Mouse (Mus musculus) liver, adult 2 months (tissue): ENCODE data around the gene Ppp2r3d. TPM values are rescaled to one million over a fixed set of nuclear protein-coding genes. Genes with fewer than 3 reads are reported as not detected.
A peak's percentile ranks its signal among the peaks of the same experiment; 100 is the strongest.

Experiments used
- DNase-seq: peaks from one replicate; pipeline ENCODE4 v3.0.0-alpha.2; 2011; ENCODE audit warnings: low read depth, low spot score; ENCODE audit errors: extremely low read depth
- H3K27ac ChIP-seq: fragments of 200-500 bp; replicated peaks from 2 replicates; pipeline ENCODE4 v1.5.1; 2012; ENCODE audit warnings: low read depth, mild to moderate bottlenecking, control low read depth, inconsistent platforms, low read length; ENCODE audit not compliant: insufficient read depth
- H3K27me3 ChIP-seq: fragments of 200-500 bp; 2 replicates; pipeline ENCODE4 v1.6.1; 2012; ENCODE audit warnings: mild to moderate bottlenecking, moderate library complexity, low read length, inconsistent platforms; ENCODE audit not compliant: control insufficient read depth, insufficient read depth
- H3K36me3 ChIP-seq: fragments of 200-500 bp; 2 replicates; pipeline ENCODE4 v1.6.1; 2012; ENCODE audit warnings: low read length, inconsistent platforms; ENCODE audit not compliant: control insufficient read depth, insufficient read depth
- H3K4me1 ChIP-seq: fragments of 200-500 bp; 2 replicates; pipeline ENCODE4 v1.6.1; 2011; ENCODE audit warnings: low read length; ENCODE audit not compliant: control insufficient read depth, insufficient read depth
- H3K4me3 ChIP-seq: fragments of 200-500 bp; 2 replicates; pipeline ENCODE4 v1.5.1; 2011; ENCODE audit warnings: low read depth, mild to moderate bottlenecking, control low read depth, low read length, moderate library complexity; ENCODE audit not compliant: insufficient read depth
- H3K79me2 ChIP-seq: fragments of 200-500 bp; 2 replicates; pipeline ENCODE4 v1.6.1; 2012; ENCODE audit warnings: inconsistent platforms, mild to moderate bottlenecking, low read length, moderate library complexity; ENCODE audit not compliant: control insufficient read depth, insufficient read depth
- H3K9ac ChIP-seq: fragments of 200-500 bp; 2 replicates; pipeline ENCODE4 v1.6.1; 2012; ENCODE audit warnings: low read depth, mild to moderate bottlenecking, control low read depth, inconsistent platforms, low read length
- CTCF ChIP-seq: fragments of 200-500 bp; IDR thresholded peaks from 2 replicates; pipeline ENCODE4 v1.5.1; 2011; ENCODE audit warnings: low read depth, low read length, control low read depth
- POLR2A ChIP-seq: fragments of 200-500 bp; IDR thresholded peaks from 2 replicates; pipeline ENCODE4 v1.6.1; 2011; ENCODE audit warnings: low read length, control low read depth; ENCODE audit not compliant: insufficient read depth; ENCODE audit errors: extremely low read depth
- WGBS: fragments of 180-500 bp; shearing (Covaris S2); methylation state at CpG from one replicate; pipeline ENCODE4 v1.1.7; 2018; 5-methylcytosine and 5-hydroxymethylcytosine counted together
- polyA plus RNA-seq: library from polyadenylated mRNA; depleted of rRNA; stranded (reverse); fragments of >200 nt; gene quantifications from 2 replicates; pipeline ENCODE4 v1.2.3, GENCODE M21; 2012; rRNA removed
- total RNA-seq: library from RNA; depleted of rRNA; stranded (reverse); fragments of >200 nt; gene quantifications from 2 replicates; pipeline ENCODE4 v1.2.3, GENCODE M21; 2014; rRNA removed

Ppp2r3d gene
- total and polyA plus RNA-seq, 2 experiments = 13.7 to 89.4 TPM

- H3K79me2 ChIP-seq = no peaks in the 10 kb centered on the region
- H3K27me3 ChIP-seq = no peaks in the 10 kb centered on the region
- peak overlapping the region; percentile 64 for H3K4me3 ChIP-seq
- H3K9ac ChIP-seq = peak overlapping the region; percentile 81
- peak; percentile 86 for DNase-seq
- TF ChIP-seq POLR2A (0 out of 2 replicates have a peak, but pooled peaks have one; percentile 36), CTCF (no peak)
- H3K36me3 ChIP-seq = no peaks in the 10 kb centered on the region
- under 1% methylated on average over 59 of the region's 59 CpGs for WGBS
- no peaks in the 10 kb centered on the region for H3K4me1 ChIP-seq
- H3K27ac ChIP-seq = peak overlapping the region; percentile 92
Measured at GRCm38 (mm10) chr9:124422900-124423551, 53.7 kb downstream of the Ppp2r3d start.

- no peak for TF ChIP-seq POLR2A
- TF ChIP-seq CTCF = no peak
- Histone ChIP-seq H3K27ac (no peak overlapping the region; the same call in 1 of the 2 replicates), H3K9ac (peak overlapping the region; percentile 59), H3K4me3 (peak overlapping the region; percentile 64), H3K36me3 (no peaks in the 10 kb centered on the region), H3K4me1 (no peaks in the 10 kb centered on the region), H3K27me3 (no peaks in the 10 kb centered on the region), H3K79me2 (no peaks in the 10 kb centered on the region)
- DNase-seq = peak; percentile 16
- 1% methylated on average over 23 of the region's 25 CpGs for WGBS
Measured at GRCm38 (mm10) chr9:124422427-124422826, 54.3 kb downstream of the Ppp2r3d start.

DNA sequence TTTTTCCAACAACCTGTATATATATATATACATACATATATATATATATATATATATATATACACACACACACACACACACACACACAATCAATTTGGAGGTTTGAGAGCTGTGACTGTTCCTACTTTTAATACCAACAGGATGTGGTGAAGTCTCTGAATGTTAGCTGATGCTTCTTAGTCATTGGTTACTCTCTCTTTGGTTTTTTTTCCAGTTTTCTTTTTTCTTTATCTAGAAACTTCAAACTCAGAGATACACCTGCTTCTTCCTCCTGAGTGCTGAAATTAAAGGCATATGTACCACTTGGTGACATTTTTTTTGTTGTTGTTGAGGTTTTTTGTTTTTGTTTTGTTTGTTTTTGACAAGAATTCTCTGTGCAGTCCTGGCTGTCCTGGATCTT lies 63.8 kb downstream of the Ppp2r3d start:
- H3K27me3 ChIP-seq = no peaks in the 10 kb centered on the region
- H3K27ac ChIP-seq = no peak overlapping the region
- H3K79me2 ChIP-seq = no peaks in the 10 kb centered on the region
- H3K9ac ChIP-seq = no peak overlapping the region
- H3K36me3 ChIP-seq = no peaks in the 10 kb centered on the region
- DNase-seq = no peak
- no peaks in the 10 kb centered on the region for H3K4me1 ChIP-seq
- H3K4me3 ChIP-seq = no peak overlapping the region
- TF ChIP-seq POLR2A (no peak), CTCF (no peak)

GRCm38 (mm10) chr9:124411553-124411952 lies 65.1 kb downstream of the Ppp2r3d start:
- DNase-seq = no peak
- Histone ChIP-seq H3K79me2 (no peaks in the 10 kb centered on the region), H3K27ac (no peak overlapping the region), H3K4me1 (no peaks in the 10 kb centered on the region), H3K27me3 (no peaks in the 10 kb centered on the region; the same call in 1 of the 2 replicates), H3K36me3 (no peaks in the 10 kb centered on the region), H3K4me3 (no peak overlapping the region), H3K9ac (no peak overlapping the region)
- WGBS = 89% methylated on average over 1 of the region's 1 CpGs
- TF ChIP-seq POLR2A (no peak), CTCF (no peak)

- TF ChIP-seq POLR2A (no peak), CTCF (no peak)
Measured at GRCm38 (mm10) chr9:124408564-124408963, 68.1 kb downstream of the Ppp2r3d start.

More at GRCm38 (mm10) chr9:124408564-124408963, 68.1 kb downstream of the Ppp2r3d start:
- Histone ChIP-seq H3K9ac (no peak overlapping the region), H3K4me3 (no peak overlapping the region), H3K36me3 (no peaks in the 10 kb centered on the region), H3K27me3 (no peaks in the 10 kb centered on the region; the same call in 1 of the 2 replicates), H3K27ac (no peak overlapping the region), H3K4me1 (no peaks in the 10 kb centered on the region), H3K79me2 (no peaks in the 10 kb centered on the region)
- 66% methylated on average over 1 of the region's 1 CpGs for WGBS
- no peak for DNase-seq

Other genes with a start within 250 kb of the Ppp2r3d start
- gene 2010315B03Rik, start 164.2 kb downstream of the Ppp2r3d start, total RNA-seq = 23.2 and 27.5 TPM in 2 replicates
- 3.6 and 4.2 TPM in 2 replicates for gene 2010315B03Rik, start 164.2 kb downstream of the Ppp2r3d start, polyA plus RNA-seq
- not detected in 2 replicates for gene Gm21836, start 16.9 kb upstream of the Ppp2r3d start, total RNA-seq
- gene Gm21836, start 16.9 kb upstream of the Ppp2r3d start, polyA plus RNA-seq = not detected in 2 replicates